Mouse (Mus musculus) stomach, postnatal 0 days (tissue): ENCODE data around the gene Rmdn3.

Source experiments
- CTCF ChIP-seq: IDR thresholded peaks from 2 replicates; pipeline ENCODE4 v1.5.1; 2016; ENCODE audit warnings: antibody characterized with exemption, low read depth, mild to moderate bottlenecking, moderate library complexity
- EP300 ChIP-seq: optimal IDR thresholded peaks from 2 replicates; pipeline ENCODE3; 2016; ENCODE audit warnings: antibody characterized with exemption

DNA sequence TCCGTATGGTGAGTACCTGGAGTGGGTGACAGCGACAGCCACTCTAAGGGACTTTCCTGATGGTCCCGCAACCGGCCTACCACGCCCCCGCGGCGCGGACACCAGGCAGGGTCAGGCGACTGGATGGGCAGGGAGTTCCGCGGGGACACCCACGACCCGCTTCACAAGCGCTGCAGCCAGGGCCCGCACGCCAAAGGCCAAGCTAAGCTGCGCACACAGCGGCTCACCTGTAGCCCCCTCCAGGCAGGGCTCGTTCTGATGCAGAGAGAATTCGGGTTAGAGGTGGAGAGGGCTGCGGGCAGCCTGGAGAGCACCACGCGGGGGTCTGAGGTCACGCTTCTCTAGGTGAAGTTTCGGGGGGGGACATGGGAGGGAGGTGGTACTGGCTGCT is 11.0 kb upstream of the Rmdn3 start:
- TF ChIP-seq CTCF = no peak
- TF ChIP-seq EP300 = no peak
